Mouse (Mus musculus): ENCODE measurements around the gene Hist1h2an.
"Not testable (repeated sequence)": the region's sequence is repeated elsewhere in the genome, so short reads cannot be mapped to it uniquely, and the experiment has no call there.

Hist1h2an gene

GRCm38 (mm10) chr13:21782361-21783254 lies 4.4 kb downstream of the Hist1h2an start:
- not testable (repeated sequence) for DNase-seq

- DNase-seq = no peak
These were observed 5.4 kb downstream of the Hist1h2an start for GRCm38 (mm10) chr13:21781639-21782038.

GRCm38 (mm10) chr13:21781021-21781555 lies 5.9 kb downstream of the Hist1h2an start:
- no peak for DNase-seq

GRCm38 (mm10) chr13:21779767-21780731 lies 7.0 kb downstream of the Hist1h2an start, which contains the start of gene Hist1h1b:
Gene Hist1h1b (minus strand): TSS chr13:21780625.
- DNase-seq = peak; percentile 33

DNA sequence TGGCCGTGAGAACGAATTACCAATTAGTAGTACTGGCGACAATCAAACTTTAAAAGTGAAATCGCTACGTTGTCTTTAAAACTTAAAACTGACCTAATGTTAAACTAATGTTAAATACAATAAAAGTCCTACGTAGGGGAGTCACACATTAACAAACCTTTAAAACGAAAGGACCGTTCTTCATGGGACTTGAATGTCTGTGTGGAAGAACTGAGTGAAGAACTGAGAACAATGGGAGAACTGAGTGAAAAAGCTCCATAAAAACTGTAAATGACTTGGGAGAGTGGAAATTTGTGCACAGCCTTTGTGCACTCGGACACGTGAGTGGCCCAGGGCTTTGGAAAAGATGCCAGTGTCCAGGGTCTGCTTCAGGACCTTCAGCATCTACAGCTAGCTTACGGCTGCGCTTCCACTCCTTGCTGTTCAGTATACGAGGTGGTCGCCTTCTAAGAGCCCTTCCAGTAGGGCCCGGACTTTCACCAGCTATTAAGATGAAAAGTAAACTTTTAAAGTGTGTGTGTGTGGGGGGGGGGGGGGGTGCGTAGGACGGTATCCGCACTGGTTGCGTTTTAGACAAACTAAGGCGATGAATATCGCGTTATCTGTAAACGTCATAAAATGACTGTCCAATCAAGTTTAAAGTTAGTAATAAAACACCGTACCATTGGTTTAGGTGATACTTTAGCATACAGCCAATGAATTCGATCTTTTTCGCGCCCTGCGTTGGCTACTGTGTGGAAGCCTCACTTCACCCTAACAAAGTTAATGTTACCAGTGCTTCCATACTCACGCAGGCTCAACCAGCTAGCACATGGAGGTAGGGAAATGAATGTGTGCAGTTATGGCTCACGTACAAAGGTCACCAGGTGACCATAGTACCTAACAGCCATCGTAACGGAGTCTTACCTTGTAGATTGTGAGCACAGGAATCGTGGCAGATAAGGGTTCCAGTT lies 7.9 kb downstream of the Hist1h2an start:
- DNase-seq = peak; percentile 67

DNA sequence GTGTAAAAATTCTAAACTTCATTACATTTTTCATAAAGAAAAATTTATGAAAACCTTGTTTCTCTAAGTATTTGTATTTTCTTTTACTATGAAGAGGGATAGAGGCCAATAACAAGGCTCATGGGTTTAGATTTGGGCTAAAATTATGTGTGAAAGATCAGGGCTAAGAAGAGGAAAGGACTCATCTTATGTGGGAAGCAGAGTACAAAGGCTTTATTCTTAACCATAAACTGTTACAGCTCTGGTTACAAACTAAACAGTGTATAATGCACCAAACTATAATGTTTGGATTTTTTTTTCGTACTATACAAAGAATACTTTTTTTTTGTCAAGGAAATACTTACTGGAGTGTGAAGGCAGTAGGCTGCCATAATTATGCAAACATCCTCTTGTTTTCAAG lies 31.3 kb downstream of the Hist1h2an start:
- no peak for DNase-seq

DNA sequence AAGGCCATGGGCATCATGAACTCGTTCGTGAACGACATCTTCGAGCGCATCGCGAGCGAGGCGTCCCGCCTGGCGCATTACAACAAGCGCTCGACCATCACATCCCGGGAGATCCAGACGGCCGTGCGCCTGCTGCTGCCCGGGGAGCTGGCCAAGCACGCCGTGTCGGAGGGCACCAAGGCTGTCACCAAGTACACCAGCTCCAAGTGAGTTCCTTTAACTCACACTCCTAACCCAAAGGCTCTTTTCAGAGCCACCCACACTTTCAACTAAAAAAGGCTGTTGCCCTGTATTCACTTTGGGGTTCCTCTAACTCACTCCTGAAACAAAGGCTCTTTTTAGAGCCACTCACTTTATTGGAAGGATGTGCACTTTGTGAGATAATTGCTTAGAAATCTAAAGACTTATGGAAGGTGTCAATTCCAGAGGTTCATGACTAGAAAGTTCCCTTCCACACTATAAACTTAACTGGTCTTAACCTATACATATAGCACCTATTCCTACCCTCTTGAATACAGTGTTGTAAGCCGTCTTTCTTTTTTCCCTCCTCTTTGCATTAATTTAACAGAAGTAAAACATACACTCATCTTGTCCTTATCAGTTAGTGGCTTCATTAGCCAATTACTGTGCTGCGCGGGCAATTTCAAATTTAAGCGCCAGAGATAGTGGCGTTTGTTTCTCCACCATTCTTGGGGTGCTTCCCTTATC lies 32.6 kb downstream of the Hist1h2an start:
- DNase-seq = not testable (repeated sequence)

DNA sequence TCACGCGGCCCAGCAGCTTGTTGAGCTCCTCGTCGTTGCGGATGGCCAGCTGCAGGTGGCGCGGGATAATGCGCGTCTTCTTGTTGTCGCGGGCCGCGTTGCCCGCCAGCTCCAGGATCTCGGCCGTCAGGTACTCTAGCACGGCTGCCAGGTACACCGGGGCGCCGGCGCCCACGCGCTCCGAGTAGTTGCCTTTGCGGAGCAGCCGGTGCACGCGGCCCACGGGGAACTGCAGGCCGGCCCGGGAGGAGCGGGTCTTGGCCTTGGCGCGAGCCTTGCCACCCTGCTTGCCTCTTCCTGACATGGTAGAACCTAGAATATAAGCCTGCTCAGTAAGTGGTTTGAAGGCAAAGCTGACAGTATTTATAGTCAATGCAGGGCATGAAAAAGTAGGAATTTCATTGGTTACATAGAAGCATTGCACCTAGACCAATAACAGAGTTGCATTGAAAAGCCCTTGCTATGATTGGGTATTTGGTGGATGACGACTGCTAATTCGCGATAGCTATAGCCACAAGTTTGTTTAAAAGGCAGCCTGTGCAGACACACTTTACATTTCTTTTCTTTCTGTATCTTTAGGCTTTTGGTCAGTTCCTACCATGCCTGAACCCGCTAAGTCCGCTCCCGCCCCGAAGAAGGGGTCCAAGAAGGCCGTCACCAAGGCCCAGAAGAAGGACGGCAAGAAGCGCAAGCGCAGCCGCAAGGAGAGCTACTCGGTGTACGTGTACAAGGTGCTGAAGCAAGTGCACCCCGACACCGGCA lies 33.3 kb downstream of the Hist1h2an start, which contains the start of the genes Hist1h2ak and Hist1h2bn:
TSS of gene Hist1h2ak (minus strand) at position 304 of the 762 bp plus-strand sequence.
TSS of gene Hist1h2bn (plus strand) at position 600 of the 762 bp plus-strand sequence.
- peak; percentile 90 for DNase-seq

- no peak for DNase-seq
These were observed 33.9 kb downstream of the Hist1h2an start for GRCm38 (mm10) chr13:21753051-21753523.

DNA sequence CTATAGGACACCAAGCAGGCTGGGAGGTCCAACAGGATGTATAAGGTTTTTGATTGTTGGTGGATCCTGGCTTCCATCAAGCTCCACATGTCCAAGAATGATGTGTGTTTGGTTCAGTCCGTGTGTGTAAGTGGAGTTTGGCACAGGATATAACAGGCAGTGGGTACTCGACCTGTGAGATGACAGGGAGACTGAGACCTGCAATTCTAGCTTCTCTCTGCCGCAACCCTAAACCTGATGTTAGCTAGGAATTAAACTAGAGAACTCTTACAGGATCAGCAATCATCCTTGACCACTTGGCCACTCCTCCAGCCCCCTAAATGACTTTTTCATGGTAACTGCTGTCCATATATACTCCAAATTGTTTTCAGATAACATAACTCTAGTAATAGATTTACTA lies 34.7 kb downstream of the Hist1h2an start:
- DNase-seq = no peak

GRCm38 (mm10) chr13:21751827-21752226 lies 35.2 kb downstream of the Hist1h2an start:
- no peak for DNase-seq

DNA sequence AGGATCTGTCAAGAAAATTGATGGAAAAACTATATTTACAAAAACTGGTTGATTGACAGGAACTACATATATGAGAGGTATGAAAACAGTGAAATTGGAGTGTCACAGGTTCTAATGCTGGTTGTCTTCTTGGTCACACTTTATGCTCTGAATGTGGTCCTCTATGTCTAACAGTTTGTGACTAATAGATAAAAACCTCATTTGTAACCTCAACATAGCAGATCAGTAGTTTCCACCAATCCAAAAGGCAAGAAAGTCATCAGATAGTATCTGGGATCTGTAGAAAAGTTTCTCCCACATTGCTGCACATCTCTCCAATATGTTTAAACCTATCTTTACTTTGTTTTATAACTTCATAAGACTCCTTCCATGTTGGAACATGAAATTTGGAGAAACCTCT lies 35.6 kb downstream of the Hist1h2an start:
- no peak for DNase-seq

GRCm38 (mm10) chr13:21750159-21751017 lies 36.6 kb downstream of the Hist1h2an start, which contains the start of gene Hist1h4k:
Gene Hist1h4k (minus strand): TSS chr13:21750505.
- DNase-seq = peak; percentile 93

DNA sequence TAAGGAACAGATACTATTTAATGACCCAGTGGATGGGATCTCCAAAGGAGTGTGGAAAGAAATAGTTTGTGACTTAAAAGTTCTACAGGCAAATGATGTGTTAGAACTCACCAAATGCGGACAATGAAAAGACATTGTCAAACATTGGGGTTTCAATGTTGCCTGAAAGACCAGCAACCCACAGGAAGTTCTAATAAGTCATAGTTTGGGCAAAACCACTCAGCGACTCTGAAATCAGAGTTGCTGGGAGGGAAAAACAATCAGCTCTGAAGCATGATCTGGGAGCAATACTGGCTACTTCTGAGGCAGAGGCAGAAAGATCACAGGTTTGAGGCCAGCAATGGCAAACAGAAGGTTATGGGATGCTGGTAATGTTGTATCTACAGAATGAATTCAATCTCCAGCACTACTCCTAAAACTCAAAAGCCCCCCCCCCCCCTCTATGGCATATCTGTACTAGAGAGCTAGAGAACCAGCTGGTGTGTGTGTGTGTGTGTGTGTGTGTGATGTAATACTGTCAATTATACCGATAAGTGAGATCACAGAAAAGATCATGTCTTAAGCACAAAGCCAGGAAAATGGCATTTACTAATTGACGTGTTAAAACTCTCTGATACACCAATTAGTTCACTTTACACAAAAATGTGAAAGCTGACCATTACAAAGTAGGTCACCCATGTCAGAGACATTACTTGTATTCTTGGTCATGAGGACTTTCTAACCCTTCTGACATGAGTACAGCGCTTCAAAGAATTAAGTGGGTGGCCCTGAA lies 37.4 kb downstream of the Hist1h2an start:
- no peak for DNase-seq

- DNase-seq = no peak
These were observed 42.0 kb downstream of the Hist1h2an start for GRCm38 (mm10) chr13:21745006-21745405.

All from layer of hippocampus, adult 9-11 months (tissue).